Comparison of ENCODE assay signal across 10 mouse cellular contexts in genomic region chr2:29647808-29648207, GRCm38 (mm10). TPM values are rescaled to one million over a fixed set of nuclear protein-coding genes. Genes with fewer than 3 reads are reported as not detected.
DNase-seq lines count a peak whose midpoint lies in the region; ATAC-seq and TF ChIP-seq lines count a peak whose summit lies in the region.
"Had no signal": no experiment of that assay in that cellular context is flagged by ENCODE, and none has a peak within 500 bp of the region (broad histone marks: within the 10 kb centered on the region; RNA-seq: fewer than 3 reads in every experiment).

No protein-coding gene starts in this region.

- TF ChIP-seq EP300 in heart, postnatal 0 days (IDR thresholded peaks at IDR 0.05; ENCODE audit: low read depth) = no peak

- peak overlapping the region; percentile 3; the same call in 1 of the 2 replicates for H3K27ac ChIP-seq in heart, postnatal 0 days (ENCODE audit: low read depth)
- no peak overlapping the region for H3K27ac ChIP-seq in heart, embryonic 11.5 days (ENCODE audit: low read depth, low read length)
- H3K27ac ChIP-seq in forebrain, embryonic 14.5 days (ENCODE audit: low read depth, low read length) = 0 out of 2 replicates have a peak overlapping the region, but pooled peaks have one; percentile 30
- H3K27ac ChIP-seq: heart, embryonic 10.5 days; limb, embryonic 12.5 days had no signal

- H3K27me3 ChIP-seq in heart, postnatal 0 days (ENCODE audit: control insufficient read depth, insufficient read depth, low read length) = no peaks in the 10 kb centered on the region
- no peaks in the 10 kb centered on the region for H3K27me3 ChIP-seq in heart, embryonic 11.5 days (ENCODE audit: control insufficient read depth, insufficient read depth, low read length)
- H3K27me3 ChIP-seq in forebrain, embryonic 14.5 days (replicated peaks; ENCODE audit: control insufficient read depth, insufficient read depth, low read length) = no peaks in the 10 kb centered on the region
- H3K27me3 ChIP-seq: limb, embryonic 12.5 days had no signal

- no peak overlapping the region for H3K4me3 ChIP-seq in heart, postnatal 0 days (ENCODE audit: low read depth, low read length)
- no peak overlapping the region for H3K4me3 ChIP-seq in heart, embryonic 11.5 days (ENCODE audit: low read depth, low read length)
- H3K4me3 ChIP-seq in forebrain, embryonic 14.5 days (ENCODE audit: low read depth, low read length) = no peak overlapping the region
- H3K4me3 ChIP-seq: erythroblast, embryonic 14.5 days; heart, embryonic 10.5 days; limb, embryonic 12.5 days had no signal

- 66% methylated on average over 7 of the region's 7 CpGs for WGBS in heart, postnatal 0 days
- 81% methylated on average over 7 of the region's 7 CpGs for WGBS in heart, embryonic 11.5 days (ENCODE audit: insufficient replicate concordance)
- WGBS in forebrain, embryonic 14.5 days = 76% methylated on average over 7 of the region's 7 CpGs

- TF ChIP-seq CTCF in heart, postnatal 0 days (IDR thresholded peaks at IDR 0.05; ENCODE audit: low read depth) = no peak

- H3K9me3 ChIP-seq in heart, postnatal 0 days (replicated peaks; ENCODE audit: control insufficient read depth, low read length) = no peaks in the 10 kb centered on the region
- no peaks in the 10 kb centered on the region for H3K9me3 ChIP-seq in heart, embryonic 11.5 days (replicated peaks; ENCODE audit: control insufficient read depth, low read length)
- H3K9me3 ChIP-seq in forebrain, embryonic 14.5 days (replicated peaks; ENCODE audit: control insufficient read depth, low read length) = no peaks in the 10 kb centered on the region
- H3K9me3 ChIP-seq: heart, embryonic 10.5 days; limb, embryonic 12.5 days had no signal

- ATAC-seq in heart, postnatal 0 days (ENCODE audit: insufficient read depth, low read depth) = no peak
- ATAC-seq in heart, embryonic 11.5 days (replicated peaks; ENCODE audit: insufficient number of reproducible peaks, low FRiP score, low TSS enrichment) = no peak
- peak; percentile 37; the same call in 1 of the 2 replicates for ATAC-seq in forebrain, embryonic 14.5 days

- H3K4me1 ChIP-seq in heart, postnatal 0 days (ENCODE audit: control insufficient read depth, insufficient read depth) = peaks cover 29% of the 10 kb centered on the region
- H3K4me1 ChIP-seq in heart, embryonic 11.5 days (ENCODE audit: control insufficient read depth, insufficient read depth, low read length) = peaks cover 31% of the 10 kb centered on the region
- peaks cover 8% of the 10 kb centered on the region for H3K4me1 ChIP-seq in forebrain, embryonic 14.5 days (ENCODE audit: control insufficient read depth, insufficient read depth, low read length)

- peak overlapping the region; percentile 58; the same call in 1 of the 2 replicates for H3K4me2 ChIP-seq in heart, postnatal 0 days (ENCODE audit: low read depth, low read length)
- no peak overlapping the region for H3K4me2 ChIP-seq in heart, embryonic 11.5 days
- H3K4me2 ChIP-seq in forebrain, embryonic 14.5 days (ENCODE audit: low read length) = no peak overlapping the region
- H3K4me2 ChIP-seq: limb, embryonic 12.5 days had no signal

- no peak overlapping the region for H3K9ac ChIP-seq in heart, postnatal 0 days (replicated peaks; ENCODE audit: low read depth, low read length)
- no peak overlapping the region for H3K9ac ChIP-seq in heart, embryonic 11.5 days (ENCODE audit: low read depth, low read length)
- H3K9ac ChIP-seq in forebrain, embryonic 14.5 days (ENCODE audit: low read length) = no peak overlapping the region
- H3K9ac ChIP-seq: limb, embryonic 12.5 days had no signal

- no peak for DNase-seq in heart, postnatal 0 days (ENCODE audit: low spot score)
- peak; percentile 48 for DNase-seq in forebrain, embryonic 14.5 days (ENCODE audit: low spot score)
- DNase-seq in frontal cortex, postnatal 36 days (ENCODE audit: low spot score in 2 of 2) = peak; percentile 68 to 89
- peak; percentile 77 to 91 for DNase-seq in right cerebral cortex, postnatal 10 days (ENCODE audit: low spot score in 2 of 2)
- no peak for DNase-seq in testis, postnatal 10 days (ENCODE audit: low spot score)
- DNase-seq in thymus, postnatal 36 days = no peak

- H3K36me3 ChIP-seq in heart, postnatal 0 days (replicated peaks; ENCODE audit: control insufficient read depth, insufficient read depth, low read length) = no peaks in the 10 kb centered on the region; the same call in 1 of the 2 replicates
- no peaks in the 10 kb centered on the region for H3K36me3 ChIP-seq in heart, embryonic 11.5 days (ENCODE audit: control insufficient read depth, insufficient read depth, low read length)
- 0 out of 2 replicates have a peak, but pooled peaks cover 3% of the 10 kb centered on the region for H3K36me3 ChIP-seq in forebrain, embryonic 14.5 days (ENCODE audit: control insufficient read depth, insufficient read depth, low read length)
- H3K36me3 ChIP-seq: heart, embryonic 10.5 days had no signal

RNA-seq across cellular contexts. Expression of gene Rapgef1, which starts 28.3 kb away (rescaled TPM):
- total RNA-seq in heart, postnatal 0 days (2014; rRNA removed; ENCODE audit: low replicate concordance) = 47.6 and 64.0 TPM in 2 replicates
- 6.7 and 9.0 TPM in 2 replicates for polyA plus RNA-seq in heart, postnatal 0 days (2015; fragmentation: Nextera tagmentation; extraction: Ambion mirVana)
- polyA plus RNA-seq in heart, embryonic 11.5 days (2014; fragmentation: Nextera tagmentation; extraction: Ambion mirVana) = 9.1 and 9.8 TPM in 2 replicates
- 17.3 and 19.9 TPM in 2 replicates for polyA plus RNA-seq in forebrain, embryonic 14.5 days (2014; fragmentation: Nextera tagmentation; extraction: Ambion mirVana)

Comparison
In these comparisons a context has a peak if more than half of its experiments do, and no peak if none do; other contexts are left out.
1. DNase-seq: peak in forebrain, embryonic 14.5 days (single experiment), frontal cortex, postnatal 36 days (2 of 2) and right cerebral cortex, postnatal 10 days (2 of 2); none in heart, postnatal 0 days (single experiment), testis, postnatal 10 days (single experiment) and thymus, postnatal 36 days (0 of 2).